Mouse (Mus musculus) forelimb bud, embryonic 11.5 days (tissue): Measurements from ENCODE around the gene Dll1.
A peak's percentile ranks its signal among the peaks of the same experiment; 100 is the strongest.

Source experiments
- DNase-seq: peaks from one replicate; pipeline ENCODE4 v3.0.0-alpha.2; 2012; ENCODE audit warnings: low read depth, low spot score

Gene Dll1

DNA sequence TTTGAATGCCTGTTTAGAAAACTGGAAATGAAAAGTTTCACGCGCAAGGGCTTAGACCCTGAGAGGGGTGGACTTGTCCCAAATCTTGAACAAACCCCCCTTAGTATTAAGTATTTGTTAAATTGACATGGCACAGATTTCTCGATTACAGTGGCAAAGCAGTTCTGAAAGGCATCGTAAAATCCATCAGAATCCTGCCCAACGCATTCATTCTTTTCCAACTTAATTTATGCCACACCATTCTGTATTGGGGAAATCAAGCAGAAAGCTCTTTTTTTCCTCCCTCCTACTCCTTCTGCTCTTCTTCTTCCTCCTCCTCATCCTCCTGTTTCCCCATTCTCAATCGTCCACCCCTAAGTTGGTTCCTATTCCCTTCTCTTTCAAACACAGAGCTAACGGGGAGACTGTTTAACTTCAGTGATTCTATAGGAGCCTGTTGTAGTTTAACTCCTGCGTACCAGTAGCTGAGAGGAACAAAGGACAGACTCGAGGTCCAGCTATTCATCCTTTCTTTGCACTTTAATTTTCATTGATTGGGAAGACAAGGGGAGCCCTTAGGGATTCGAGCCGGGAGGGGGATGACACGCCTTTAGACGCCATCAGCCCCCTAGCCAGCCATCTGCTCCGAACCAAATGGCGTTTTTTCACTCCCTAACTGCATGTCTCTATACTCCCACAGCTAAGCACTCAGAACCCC, 1.9 kb upstream of the Dll1 start:
- DNase-seq: no peak

DNA sequence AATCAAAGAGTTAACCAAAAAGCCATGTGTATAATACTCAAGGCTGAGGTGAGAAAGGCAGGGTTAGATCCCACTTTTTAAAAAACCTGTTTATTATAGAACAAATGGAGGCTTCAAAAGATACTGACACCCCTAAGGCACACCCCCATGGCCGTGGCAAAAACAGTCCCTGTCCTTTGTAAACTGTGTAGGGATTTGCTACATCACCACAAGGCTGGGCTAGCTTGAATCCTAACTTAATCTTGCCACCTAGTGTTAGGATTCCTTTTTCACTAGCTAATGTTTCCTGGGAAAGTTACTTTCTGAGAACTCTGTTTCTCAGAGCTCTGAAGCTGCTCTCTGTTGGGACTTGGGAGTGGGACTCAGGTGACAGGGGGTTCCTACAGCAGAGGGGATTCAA, 1.2 kb upstream of the Dll1 start:
- no peak for DNase-seq

DNA sequence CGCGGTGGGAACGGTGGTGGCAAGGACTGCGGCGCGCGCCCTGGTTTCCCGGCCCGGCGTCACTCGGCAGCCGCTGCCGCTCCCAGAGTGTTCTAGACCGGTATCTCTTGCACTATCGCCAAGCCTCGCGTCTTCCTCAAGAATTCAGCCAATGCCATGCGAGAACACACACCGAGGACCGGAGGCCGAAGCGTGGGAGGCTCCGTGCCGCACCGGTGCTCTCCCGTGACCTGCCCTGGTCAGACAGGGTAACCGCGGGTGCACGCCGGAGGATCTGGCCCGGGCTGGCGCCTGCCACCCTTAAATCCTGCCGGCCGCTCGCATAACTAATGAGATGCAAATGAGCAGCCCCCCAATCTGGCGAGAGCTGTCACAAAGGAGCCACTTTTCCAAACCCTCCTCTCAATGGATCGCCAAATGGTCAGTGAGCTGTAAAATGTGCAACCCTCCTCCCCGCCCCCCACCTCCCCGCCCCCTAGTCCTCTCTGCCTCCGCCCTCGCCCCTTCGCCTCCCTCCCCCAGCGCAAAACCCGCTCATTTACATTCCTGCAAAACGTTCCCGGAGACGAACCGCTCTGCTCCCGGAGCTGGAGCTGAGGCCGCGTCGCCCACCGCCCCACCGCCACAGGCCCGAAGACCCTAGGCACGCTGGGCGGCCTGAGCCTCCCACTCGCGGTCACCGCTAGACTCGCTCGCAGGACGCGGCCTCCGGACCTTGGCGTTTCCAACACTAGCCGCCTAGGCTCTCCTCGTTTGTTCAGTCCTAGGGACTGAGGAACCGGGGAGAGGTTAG, 775 bp downstream of the Dll1 start:
- no peak for DNase-seq

DNA sequence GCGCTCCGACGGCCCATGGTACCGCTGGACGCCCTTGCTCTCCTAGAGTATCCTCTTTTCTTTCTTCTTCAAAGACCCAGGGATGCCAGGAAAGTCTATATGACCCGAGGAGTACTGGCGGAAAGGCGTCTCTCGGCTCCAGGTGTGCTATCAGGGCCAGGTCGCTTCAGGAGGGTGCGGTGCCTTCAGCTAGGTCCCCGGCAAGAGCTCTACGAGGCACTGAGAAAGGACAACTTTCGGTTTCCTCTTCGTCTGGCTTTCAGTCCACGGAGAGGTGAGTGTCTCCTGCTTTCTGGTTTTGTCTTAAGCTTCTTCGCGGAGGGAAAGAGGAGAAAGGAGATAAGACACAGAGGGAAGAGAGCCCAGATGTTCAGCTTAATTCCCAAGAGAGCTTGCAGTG, 1.4 kb downstream of the Dll1 start:
- DNase-seq: no peak

DNA sequence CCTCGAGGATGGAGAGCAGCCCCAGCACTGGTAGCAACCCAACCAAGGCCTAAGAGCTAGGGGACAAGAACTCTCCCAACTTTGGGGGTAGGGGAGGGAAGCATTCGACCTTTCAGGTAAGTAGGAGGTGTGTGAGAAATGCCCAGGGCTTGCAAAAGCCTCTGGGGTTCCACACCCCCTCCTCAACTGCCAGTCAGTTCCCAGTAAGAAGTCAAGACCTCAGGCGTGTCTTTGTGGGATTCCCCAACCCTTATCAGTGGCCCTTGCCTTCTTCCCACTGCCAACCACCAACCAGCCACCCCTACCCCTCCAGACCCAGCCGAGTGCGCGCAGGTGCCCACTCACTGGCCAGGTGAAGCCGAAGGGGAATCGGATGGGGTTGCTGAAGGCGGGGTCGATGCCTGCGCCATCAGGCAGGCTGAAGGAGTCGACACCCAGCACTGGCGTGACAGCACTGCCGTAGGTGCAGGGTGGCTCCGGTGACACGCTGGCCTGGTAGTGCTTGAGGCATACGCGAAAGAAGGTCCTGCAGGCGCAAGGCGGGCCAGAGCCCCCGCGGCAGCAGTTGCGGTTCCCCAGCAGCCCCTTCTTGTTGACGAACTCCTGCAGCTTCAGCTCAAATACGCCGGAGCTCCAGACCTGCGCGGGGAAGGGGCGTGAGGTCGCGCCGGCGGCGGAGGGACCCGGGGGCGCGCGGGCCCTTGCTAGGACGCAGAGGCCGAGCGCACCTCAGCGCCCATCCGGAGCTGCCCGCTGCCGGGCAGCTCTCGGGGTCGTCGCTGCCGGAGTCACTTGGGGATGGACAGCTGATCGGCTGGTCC, 2.1 kb downstream of the Dll1 start:
- DNase-seq: no peak

DNA sequence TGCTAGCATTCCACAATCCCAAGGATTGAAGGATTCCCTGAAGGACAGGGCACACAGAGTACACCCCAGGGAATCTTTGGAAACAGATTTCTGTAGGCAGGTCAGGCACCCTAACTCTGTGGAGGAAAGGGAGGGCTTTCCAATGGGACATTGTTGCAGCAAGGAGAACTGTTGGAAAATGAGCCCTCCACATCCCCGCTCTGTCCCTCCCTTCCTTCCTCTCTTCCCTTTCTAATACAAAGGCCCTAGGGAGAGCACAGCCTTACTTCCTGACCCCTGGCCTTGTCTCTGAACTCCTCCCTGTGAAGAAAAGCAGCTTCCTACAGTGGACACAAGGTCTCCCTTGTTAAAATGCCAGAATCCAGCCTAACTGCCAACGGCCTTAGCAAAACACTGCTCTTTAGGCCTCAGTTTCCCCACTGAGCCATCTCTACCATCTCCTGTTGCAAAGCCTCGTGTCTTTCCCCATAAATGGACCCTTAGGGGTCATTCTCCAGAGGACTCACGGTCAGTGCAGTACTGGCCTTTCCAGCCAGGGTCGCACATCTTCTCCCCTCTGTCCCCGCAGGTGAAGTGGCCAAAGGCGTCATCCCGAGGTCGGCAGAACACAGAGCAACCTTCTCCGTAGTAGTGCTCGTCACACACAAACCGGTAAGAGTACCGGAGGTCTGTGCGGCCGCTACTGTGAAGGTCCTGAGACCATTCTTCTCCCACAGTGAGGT, 3.6 kb downstream of the Dll1 start:
- DNase-seq: no peak

DNA sequence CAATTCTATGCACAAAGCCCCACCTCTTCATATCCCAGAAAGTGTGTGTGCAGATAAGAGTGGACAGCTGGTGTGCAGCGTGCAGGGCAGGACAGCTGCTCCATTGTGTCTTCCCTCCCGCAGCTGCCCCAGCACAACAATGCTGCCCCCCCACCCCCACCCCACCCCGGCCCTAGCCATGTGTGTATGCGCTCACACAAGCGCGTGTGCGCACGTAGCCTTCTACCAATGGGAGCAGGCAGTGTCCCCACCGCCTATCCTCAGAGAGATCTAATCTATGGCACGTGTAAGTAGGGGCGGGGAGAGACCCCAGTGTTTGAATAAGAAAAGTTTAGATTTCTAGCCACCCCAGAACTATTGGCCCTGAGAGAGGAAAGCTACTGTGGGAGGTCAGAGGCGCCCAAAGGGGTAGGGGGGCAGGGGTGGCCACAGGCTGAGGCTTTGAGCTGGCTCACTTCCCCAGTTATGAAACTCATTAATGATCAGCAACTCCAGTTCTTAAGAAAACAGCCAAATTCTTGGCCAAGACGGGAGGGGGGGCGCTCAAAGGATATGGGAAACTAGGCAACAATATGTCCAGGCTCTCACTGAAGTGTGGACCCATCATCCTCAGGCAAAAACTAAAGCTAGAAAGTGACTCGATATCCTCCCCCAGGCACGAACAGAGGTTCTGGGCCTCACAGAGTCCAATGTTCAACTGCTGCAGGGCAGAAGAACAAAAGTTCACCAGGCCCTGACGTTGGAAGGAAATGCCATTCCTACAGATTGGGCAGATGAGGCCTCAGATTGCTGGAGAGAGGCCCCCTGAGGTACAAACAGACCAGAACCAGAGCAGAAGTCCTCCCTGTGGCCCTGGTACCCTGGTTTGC, 4.5 kb downstream of the Dll1 start:
- DNase-seq: no peak

DNA sequence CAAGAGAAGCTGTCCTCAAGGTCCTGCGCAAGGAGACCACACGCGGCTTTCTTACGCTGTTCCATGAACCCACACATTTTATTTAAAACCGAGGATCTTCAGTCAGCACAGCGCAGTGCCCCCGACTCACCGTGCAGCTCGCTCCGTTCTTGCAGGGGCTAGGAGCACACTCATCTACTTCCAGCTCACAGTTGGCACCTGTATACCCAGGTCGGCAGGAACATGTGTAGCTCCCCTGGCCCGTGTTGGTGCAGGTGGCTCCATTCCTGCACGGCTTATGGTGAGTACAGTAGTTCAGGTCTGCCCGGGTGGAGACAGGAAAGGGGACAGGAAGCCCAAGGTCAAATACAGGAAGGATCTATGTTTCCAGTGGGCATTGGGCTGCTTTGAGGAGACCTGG, 6.3 kb downstream of the Dll1 start:
- no peak for DNase-seq

DNA sequence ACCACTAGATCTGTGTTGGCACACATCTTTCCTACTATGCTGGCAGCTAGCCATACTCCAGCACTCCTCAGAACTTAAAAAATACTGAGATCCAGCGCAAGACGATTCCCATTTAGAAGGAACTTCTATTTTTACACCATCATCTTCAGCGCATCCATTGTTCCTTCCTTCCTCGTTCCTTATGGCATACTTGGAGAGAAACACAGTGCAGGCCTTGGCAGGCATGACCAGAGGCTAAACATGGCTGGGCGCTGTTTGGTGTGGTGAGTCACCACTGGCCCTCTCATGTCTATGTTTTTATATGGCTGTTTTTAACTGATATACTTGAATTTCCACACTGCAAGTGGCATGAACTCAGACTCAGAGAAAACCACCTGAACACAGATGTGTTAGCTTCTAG, 11.0 kb downstream of the Dll1 start:
- no peak for DNase-seq

DNA sequence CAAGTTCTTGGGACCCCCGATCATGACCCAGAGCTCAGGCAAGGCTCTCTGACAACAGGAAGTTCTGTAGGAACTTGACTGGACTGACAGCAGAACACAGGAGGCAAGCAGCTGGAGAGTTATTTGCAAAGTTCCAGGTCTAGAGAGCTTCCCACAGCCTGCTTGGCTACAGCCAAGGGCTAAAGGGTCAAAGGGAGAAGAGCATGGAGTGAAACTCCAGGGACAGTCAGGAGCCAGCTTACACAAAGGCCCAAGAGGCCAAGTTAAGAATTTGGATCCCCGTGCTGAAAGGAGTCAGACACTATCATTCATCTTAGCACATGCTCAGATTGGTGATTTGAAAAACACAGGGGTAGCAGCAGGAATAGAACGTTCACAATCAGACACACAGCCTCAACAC, 13.0 kb downstream of the Dll1 start:
- no peak for DNase-seq

DNA sequence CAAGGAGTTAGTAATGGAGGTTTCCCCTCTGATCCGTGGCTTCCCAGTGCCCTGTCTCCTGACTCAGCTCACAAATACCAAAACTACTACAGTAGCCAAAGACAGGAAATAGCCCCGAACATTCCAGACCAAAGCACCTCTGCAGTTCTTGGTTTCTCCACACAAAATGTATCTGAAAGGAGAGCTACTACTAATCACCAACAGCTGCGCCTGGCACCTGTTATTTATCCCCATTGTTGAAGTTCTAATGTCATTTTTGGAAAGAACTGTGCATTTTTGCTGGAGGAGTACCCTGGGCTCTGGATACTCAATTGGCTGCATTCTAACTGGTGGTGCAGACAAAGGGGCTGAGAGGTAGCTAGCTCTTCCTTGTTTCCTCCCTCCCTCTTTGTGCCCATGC, 19.6 kb downstream of the Dll1 start:
- no peak for DNase-seq

DNA sequence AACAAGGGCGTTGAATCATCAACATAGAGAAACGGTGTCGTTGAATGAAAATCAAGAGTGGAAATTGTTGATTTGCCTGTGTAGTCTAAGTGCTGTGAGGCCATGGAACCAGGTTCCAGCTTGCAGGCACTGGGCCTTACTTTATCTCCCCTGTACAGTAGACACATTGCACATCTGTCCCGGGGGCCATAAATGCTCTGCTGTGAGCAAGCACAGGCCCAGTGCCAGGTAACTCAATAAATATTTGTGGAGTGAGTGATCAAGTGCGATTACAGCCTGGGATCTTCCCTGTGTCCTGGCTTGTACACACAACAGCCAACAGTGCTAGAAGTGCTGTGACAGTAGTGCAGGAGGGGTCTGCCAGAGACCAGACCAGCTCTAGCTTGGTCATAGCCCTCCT, 20.1 kb downstream of the Dll1 start:
- no peak for DNase-seq

DNA sequence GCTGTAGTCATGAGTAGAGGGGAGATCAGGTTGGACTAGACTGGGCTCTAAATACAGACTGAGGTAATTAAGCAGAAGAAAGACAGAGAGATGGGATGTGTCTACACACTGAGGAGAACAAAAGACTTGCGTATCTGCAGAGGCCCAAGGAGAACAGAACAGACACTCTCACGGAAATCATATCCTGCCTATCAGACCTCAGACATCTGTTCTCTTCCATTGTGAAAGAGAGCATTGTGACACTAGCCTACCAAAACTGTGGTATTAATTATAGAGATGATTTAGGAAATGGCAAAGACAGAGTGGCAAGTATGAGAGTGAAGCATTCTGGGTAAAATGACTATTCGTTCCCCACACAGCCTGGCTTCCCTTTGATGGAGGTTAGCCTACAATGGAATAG, 21.6 kb downstream of the Dll1 start:
- DNase-seq: no peak

DNA sequence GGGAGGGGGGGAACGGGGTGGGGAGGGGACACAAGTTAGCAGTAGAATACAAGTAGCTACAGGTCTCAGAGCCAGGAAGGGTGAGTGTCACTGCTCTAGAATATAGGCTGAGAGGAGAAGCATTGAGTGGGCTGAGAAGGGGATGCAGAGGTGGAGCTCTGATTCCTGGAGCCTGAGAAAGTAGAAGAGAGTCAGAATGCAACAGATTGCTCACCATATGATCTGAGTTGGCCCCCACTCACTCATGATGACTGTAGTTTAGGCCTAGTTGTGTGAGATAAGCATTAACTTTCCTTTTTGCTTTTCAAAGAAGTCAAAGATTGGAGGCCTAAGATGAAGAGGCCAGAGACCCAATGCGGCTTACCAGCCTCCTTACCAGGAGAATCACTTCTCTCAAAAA, 22.7 kb downstream of the Dll1 start:
- DNase-seq: no peak

DNA sequence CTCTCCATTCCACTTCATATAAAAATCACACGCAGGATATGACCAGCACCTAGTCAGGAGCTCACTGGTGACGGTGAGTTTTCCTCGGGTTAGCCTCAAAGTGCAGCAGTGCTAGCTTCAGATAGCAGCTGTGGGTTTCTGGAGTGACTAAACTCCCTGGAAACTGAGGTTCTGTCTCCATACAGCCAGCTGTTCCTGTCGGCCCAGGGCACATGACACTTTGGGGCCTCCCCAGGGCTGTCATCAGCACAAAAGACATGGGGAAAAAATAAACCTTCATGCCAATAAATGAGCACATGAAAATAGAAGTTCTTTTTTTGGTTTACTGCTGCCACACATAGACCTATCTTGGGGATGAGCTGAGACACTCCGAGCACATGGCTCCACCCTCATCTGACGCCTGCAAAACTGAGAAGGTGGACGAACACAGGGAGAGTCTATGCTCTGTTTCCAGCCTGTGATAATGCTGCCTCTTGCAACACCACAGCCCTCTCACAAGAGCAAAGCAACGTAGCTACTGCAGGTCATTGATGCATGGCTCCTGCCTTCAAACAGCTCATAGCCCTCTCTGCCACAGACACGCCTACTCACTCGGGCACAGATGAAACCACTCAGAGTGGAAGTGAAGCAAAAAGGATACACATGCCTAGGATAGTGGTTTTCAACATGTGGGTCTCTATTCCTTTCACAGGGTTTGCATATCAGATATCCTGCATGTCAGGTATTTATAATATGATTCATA, 23.6 kb downstream of the Dll1 start:
- no peak for DNase-seq

DNA sequence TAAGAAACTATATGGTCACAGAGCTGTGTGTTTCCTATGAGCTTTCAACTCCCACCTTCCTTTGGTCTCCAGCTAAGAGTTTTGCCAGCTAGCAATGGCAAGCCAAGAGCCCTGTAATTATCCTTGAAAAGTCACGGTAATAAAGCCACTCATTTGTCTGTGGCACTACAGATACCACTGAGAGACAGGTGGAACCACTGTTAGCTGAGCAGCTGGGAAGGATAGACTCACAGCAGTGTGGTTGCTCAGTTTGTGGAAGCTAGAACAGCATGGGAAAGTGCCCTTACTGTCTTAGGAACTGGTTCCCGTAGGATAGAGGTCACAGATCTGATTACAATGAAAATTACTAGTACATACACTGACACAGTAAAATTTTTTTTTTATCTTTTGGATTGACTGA, 26.5 kb downstream of the Dll1 start:
- no peak for DNase-seq

DNA sequence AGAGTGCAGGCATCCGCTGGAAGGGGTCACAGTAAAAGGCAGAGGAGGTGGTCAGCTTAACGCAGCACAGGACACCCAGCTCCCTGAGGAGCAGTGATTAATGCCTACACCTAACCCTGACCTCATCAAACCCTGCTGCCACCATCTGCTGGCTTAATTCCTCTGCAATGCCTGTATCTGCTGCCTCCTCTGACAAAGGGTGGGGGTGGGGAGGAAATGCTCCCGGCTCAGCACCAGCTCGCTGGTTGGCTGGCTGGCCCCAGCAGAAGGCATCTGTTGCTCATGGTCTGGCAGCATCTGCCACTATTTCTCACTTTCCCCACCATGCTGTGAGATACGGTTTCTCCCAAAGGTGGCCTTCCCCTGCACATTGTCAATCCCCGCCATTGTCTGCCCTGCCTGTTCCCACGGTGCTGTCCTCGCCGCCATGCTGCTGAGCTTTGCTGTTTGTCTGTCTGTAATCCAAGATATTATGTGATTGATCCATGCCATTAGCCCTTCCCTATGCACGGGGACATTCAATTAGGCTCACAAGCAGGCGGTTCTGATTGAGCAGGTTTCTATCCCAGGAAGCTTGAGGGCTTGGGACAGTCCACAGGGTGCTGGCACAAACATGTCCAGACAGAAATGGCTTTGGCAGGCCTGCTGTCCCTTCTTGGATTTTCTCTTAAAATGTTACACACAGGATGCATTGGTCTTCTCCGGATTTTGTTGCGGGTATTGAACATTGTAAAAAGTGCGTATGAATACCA, 33.4 kb downstream of the Dll1 start:
- peak; percentile 39 for DNase-seq

DNA sequence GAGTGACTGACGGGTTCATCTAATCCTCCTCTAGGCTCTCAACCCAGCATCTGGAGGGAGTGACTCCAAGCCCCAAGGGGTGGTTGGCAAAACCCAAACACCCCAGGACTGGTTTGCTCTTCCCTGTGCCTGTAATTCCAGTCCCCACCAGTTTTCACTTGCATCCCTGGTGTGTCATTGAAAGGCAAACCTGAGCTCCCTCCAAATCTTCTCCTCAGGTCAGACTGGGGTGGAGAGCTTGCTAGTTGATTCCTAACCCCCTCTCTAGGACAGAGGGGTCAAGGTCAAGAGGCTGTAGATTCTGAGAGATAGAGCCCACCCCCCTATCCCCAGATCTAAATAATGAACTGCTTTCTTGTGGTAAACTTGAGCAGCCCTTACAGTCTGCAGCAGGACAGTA, 38.8 kb downstream of the Dll1 start:
- DNase-seq: no peak

DNA sequence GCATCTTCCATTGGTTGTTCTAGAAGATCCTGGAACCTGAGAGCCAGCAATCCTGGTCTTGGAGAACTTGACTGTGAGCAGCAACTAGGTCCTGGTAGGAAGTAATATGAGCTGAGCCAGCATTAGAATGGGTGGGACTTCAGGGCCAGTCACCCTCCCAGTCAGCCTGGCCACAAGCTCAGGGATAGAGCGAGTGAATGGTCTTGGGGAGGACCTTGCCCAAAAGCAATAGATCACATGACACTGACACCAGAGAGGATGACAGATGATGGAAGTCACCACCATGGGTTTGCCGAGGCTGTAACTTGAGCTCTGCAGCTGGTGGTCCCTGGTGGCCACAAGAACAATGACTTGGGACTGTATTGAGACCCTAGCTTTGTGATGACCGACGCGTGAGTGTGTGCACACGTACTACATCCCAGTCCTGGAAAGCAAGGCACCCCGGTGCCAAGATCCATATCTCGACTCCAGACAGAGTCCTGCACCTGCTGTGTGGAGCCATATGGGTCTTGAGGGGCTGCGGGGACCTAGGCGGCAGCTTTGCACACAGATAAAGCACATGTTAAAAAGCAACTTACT, 46.8 kb downstream of the Dll1 start:
- no peak for DNase-seq
